Mouse (Mus musculus): ENCODE results near the gene Pomp. TPM values are rescaled to one million over a fixed set of nuclear protein-coding genes. Genes with fewer than 3 reads are reported as not detected.

The Pomp gene
- polyA plus RNA-seq, 1 experiment, result 41.7 TPM

- no peak for TF ChIP-seq POLR2A (IDR thresholded peaks at IDR 0.05; ENCODE audit: control insufficient read depth, low read depth, low read length)
- TF ChIP-seq CTCF (IDR thresholded peaks at IDR 0.05; ENCODE audit: control insufficient read depth, insufficient read depth, insufficient replicate concordance, low read depth, low read length), result no peak
- H3K27ac ChIP-seq (ENCODE audit: control insufficient read depth, insufficient read depth, low read depth, low read length), result no peak overlapping the region
- H3K36me3 ChIP-seq (ENCODE audit: control insufficient read depth, insufficient read depth, low read length), result no peaks in the 10 kb centered on the region
- H3K4me3 ChIP-seq (ENCODE audit: control insufficient read depth, low read depth, low read length), result no peak overlapping the region
- H3K4me1 ChIP-seq (ENCODE audit: control insufficient read depth, insufficient read depth, low read length), result no peaks in the 10 kb centered on the region
- H3K27me3 ChIP-seq (ENCODE audit: control insufficient read depth, insufficient read depth, low read length), result no peaks in the 10 kb centered on the region
Observed at GRCm38 (mm10) chr5:147850194-147850593, 10.1 kb upstream of the Pomp start.

GRCm38 (mm10) chr5:147860076-147860448 lies 199 bp upstream of the Pomp start:
- Histone ChIP-seq H3K4me1 (ENCODE audit: control insufficient read depth, insufficient read depth, low read length) (peaks cover 8% of the 10 kb centered on the region; the same call in 1 of the 2 replicates), H3K27ac (ENCODE audit: control insufficient read depth, insufficient read depth, low read depth, low read length) (peak overlapping the region; percentile 86), H3K36me3 (ENCODE audit: control insufficient read depth, insufficient read depth, low read length) (peaks cover 2% of the 10 kb centered on the region; the same call in 1 of the 2 replicates), H3K4me3 (ENCODE audit: control insufficient read depth, low read depth, low read length) (peak overlapping the region; percentile 92), H3K27me3 (ENCODE audit: control insufficient read depth, insufficient read depth, low read length) (no peaks in the 10 kb centered on the region)
- TF ChIP-seq POLR2A (IDR thresholded peaks at IDR 0.05; ENCODE audit: control insufficient read depth, low read depth, low read length), result no peak
- TF ChIP-seq CTCF (IDR thresholded peaks at IDR 0.05; ENCODE audit: control insufficient read depth, insufficient read depth, insufficient replicate concordance, low read depth, low read length), result no peak

- Histone ChIP-seq H3K27ac (ENCODE audit: control insufficient read depth, insufficient read depth, low read depth, low read length) (no peak overlapping the region), H3K4me3 (ENCODE audit: control insufficient read depth, low read depth, low read length) (no peak overlapping the region), H3K4me1 (ENCODE audit: control insufficient read depth, insufficient read depth, low read length) (no peaks in the 10 kb centered on the region), H3K27me3 (ENCODE audit: control insufficient read depth, insufficient read depth, low read length) (no peaks in the 10 kb centered on the region), H3K36me3 (ENCODE audit: control insufficient read depth, insufficient read depth, low read length) (peaks cover 4% of the 10 kb centered on the region; the same call in 1 of the 2 replicates)
- TF ChIP-seq CTCF (IDR thresholded peaks at IDR 0.05; ENCODE audit: control insufficient read depth, insufficient read depth, insufficient replicate concordance, low read depth, low read length), result no peak
- no peak for TF ChIP-seq POLR2A (IDR thresholded peaks at IDR 0.05; ENCODE audit: control insufficient read depth, low read depth, low read length)
Observed at GRCm38 (mm10) chr5:147868674-147869073, 8.4 kb downstream of the Pomp start.

DNA sequence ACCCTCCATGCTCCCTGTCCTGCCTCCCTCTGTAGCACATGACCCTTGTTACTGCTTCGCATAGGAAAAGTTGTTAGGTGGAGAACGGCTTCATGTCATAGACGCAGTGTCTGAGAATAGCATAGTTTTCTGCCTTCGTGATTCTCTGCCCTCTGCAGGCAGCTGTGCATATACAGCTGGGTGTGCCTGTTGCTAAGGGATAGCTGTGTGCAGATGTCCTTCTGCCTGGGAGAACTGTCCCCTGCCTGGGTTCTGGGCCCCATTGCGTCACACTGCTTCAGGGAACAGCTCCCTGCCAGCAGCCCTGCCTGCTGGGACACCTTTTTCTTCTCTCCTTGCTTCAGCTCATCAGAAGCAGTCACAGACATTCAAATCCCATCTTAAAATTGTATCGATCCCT lies 9.3 kb downstream of the Pomp start:
- peaks cover 6% of the 10 kb centered on the region; the same call in 1 of the 2 replicates for H3K36me3 ChIP-seq (ENCODE audit: control insufficient read depth, insufficient read depth, low read length)
- no peaks in the 10 kb centered on the region for H3K4me1 ChIP-seq (ENCODE audit: control insufficient read depth, insufficient read depth, low read length)
- H3K4me3 ChIP-seq (ENCODE audit: control insufficient read depth, low read depth, low read length), result no peak overlapping the region
- H3K27me3 ChIP-seq (ENCODE audit: control insufficient read depth, insufficient read depth, low read length), result no peaks in the 10 kb centered on the region
- TF ChIP-seq POLR2A (IDR thresholded peaks at IDR 0.05; ENCODE audit: control insufficient read depth, low read depth, low read length) (no peak), CTCF (IDR thresholded peaks at IDR 0.05; ENCODE audit: control insufficient read depth, insufficient read depth, insufficient replicate concordance, low read depth, low read length) (no peak)
- no peak overlapping the region for H3K27ac ChIP-seq (ENCODE audit: control insufficient read depth, insufficient read depth, low read depth, low read length)

DNA sequence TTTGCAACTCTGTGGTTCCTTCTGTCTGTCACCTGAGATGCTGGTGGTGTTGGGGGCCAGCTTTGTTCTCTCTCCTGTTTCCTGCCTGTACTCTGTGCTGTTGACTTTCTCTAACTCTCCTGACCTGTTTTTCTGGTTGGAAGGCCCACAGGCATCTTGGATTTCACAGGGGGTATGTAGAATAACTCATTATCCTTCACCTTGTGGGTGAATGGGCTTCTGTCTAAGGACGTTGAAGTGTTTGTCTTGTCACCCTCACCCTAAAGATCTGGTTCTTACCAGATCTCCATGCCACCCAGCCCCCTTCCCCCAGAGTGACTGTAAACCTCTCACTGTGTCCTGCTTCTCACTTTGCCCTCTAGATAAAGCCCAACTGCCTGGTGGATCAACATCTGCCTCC lies 10.0 kb downstream of the Pomp start:
- H3K36me3 ChIP-seq (ENCODE audit: control insufficient read depth, insufficient read depth, low read length), result peaks cover 6% of the 10 kb centered on the region; the same call in 1 of the 2 replicates
- no peaks in the 10 kb centered on the region for H3K27me3 ChIP-seq (ENCODE audit: control insufficient read depth, insufficient read depth, low read length)
- H3K4me1 ChIP-seq (ENCODE audit: control insufficient read depth, insufficient read depth, low read length), result no peaks in the 10 kb centered on the region
- TF ChIP-seq POLR2A (IDR thresholded peaks at IDR 0.05; ENCODE audit: control insufficient read depth, low read depth, low read length), result no peak
- no peak for TF ChIP-seq CTCF (IDR thresholded peaks at IDR 0.05; ENCODE audit: control insufficient read depth, insufficient read depth, insufficient replicate concordance, low read depth, low read length)
- no peak overlapping the region for H3K4me3 ChIP-seq (ENCODE audit: control insufficient read depth, low read depth, low read length)
- no peak overlapping the region for H3K27ac ChIP-seq (ENCODE audit: control insufficient read depth, insufficient read depth, low read depth, low read length)

GRCm38 (mm10) chr5:147871091-147871820 lies 11.0 kb downstream of the Pomp start:
- Histone ChIP-seq H3K4me3 (ENCODE audit: control insufficient read depth, low read depth, low read length) (no peak overlapping the region), H3K4me1 (ENCODE audit: control insufficient read depth, insufficient read depth, low read length) (no peaks in the 10 kb centered on the region), H3K27ac (ENCODE audit: control insufficient read depth, insufficient read depth, low read depth, low read length) (no peak overlapping the region), H3K36me3 (ENCODE audit: control insufficient read depth, insufficient read depth, low read length) (peaks cover 6% of the 10 kb centered on the region; the same call in 1 of the 2 replicates), H3K27me3 (ENCODE audit: control insufficient read depth, insufficient read depth, low read length) (no peaks in the 10 kb centered on the region)
- TF ChIP-seq POLR2A (IDR thresholded peaks at IDR 0.05; ENCODE audit: control insufficient read depth, low read depth, low read length) (no peak), CTCF (IDR thresholded peaks at IDR 0.05; ENCODE audit: control insufficient read depth, insufficient read depth, insufficient replicate concordance, low read depth, low read length) (no peak)

GRCm38 (mm10) chr5:147874491-147875065 lies 14.3 kb downstream of the Pomp start:
- H3K27me3 ChIP-seq (ENCODE audit: control insufficient read depth, insufficient read depth, low read length), result no peaks in the 10 kb centered on the region
- TF ChIP-seq POLR2A (IDR thresholded peaks at IDR 0.05; ENCODE audit: control insufficient read depth, low read depth, low read length) (no peak), CTCF (IDR thresholded peaks at IDR 0.05; ENCODE audit: control insufficient read depth, insufficient read depth, insufficient replicate concordance, low read depth, low read length) (no peak)
- no peak overlapping the region for H3K27ac ChIP-seq (ENCODE audit: control insufficient read depth, insufficient read depth, low read depth, low read length)
- peaks cover 3% of the 10 kb centered on the region for H3K36me3 ChIP-seq (ENCODE audit: control insufficient read depth, insufficient read depth, low read length)
- no peak overlapping the region for H3K4me3 ChIP-seq (ENCODE audit: control insufficient read depth, low read depth, low read length)
- H3K4me1 ChIP-seq (ENCODE audit: control insufficient read depth, insufficient read depth, low read length), result no peaks in the 10 kb centered on the region

Data from testis, adult 2 months (tissue).